Mouse (Mus musculus) 416B (cell line): ENCODE data around the gene Ambra1.
A peak's percentile ranks its signal among the peaks of the same experiment; 100 is the strongest.

Experiments used
- DNase-seq: peaks from one replicate; pipeline ENCODE4 v3.0.0; 2011; ENCODE audit warnings: low read depth

The Ambra1 gene

GRCm38 (mm10) chr2:91934826-91935525 is 205.0 kb downstream of the Ambra1 start:
- DNase-seq, result no peak

- no peak for DNase-seq
Measured at GRCm38 (mm10) chr2:91936154-91936553, 206.2 kb downstream of the Ambra1 start.

GRCm38 (mm10) chr2:91939303-91939935 is 209.5 kb downstream of the Ambra1 start:
- no peak for DNase-seq

- peak; percentile 46 for DNase-seq
Measured at GRCm38 (mm10) chr2:91942356-91942755, 212.4 kb downstream of the Ambra1 start.

- peak; percentile 80 for DNase-seq
Measured at GRCm38 (mm10) chr2:91944170-91944950, 214.4 kb downstream of the Ambra1 start.

- DNase-seq, result no peak
Measured at GRCm38 (mm10) chr2:91945483-91945882, 215.5 kb downstream of the Ambra1 start, which contains the start of gene Gm9821. TSS of gene Gm9821 (plus strand) at chr2:91945703.

- DNase-seq, result no peak
Measured at GRCm38 (mm10) chr2:91946836-91947235, 216.9 kb downstream of the Ambra1 start.

- DNase-seq, result peak; percentile 94
Measured at GRCm38 (mm10) chr2:91947397-91948150, 217.6 kb downstream of the Ambra1 start.

GRCm38 (mm10) chr2:91948151-91948509 is 218.2 kb downstream of the Ambra1 start:
- peak; percentile 83 for DNase-seq

GRCm38 (mm10) chr2:91948792-91949241 is 218.9 kb downstream of the Ambra1 start:
- peak; percentile 92 for DNase-seq

- peak; percentile 70 for DNase-seq
Measured at GRCm38 (mm10) chr2:91949411-91950274, 219.7 kb downstream of the Ambra1 start.

- DNase-seq, result peak; percentile 92
Measured at GRCm38 (mm10) chr2:91950275-91951085, 220.5 kb downstream of the Ambra1 start.

GRCm38 (mm10) chr2:91953825-91954224 is 223.9 kb downstream of the Ambra1 start:
- DNase-seq, result no peak

- no peak for DNase-seq
Measured at GRCm38 (mm10) chr2:91955121-91955591, 225.2 kb downstream of the Ambra1 start.

GRCm38 (mm10) chr2:91955875-91956274 is 225.9 kb downstream of the Ambra1 start:
- DNase-seq, result no peak

GRCm38 (mm10) chr2:91957096-91957495 is 227.2 kb downstream of the Ambra1 start:
- DNase-seq, result peak; percentile 49

GRCm38 (mm10) chr2:91958049-91958448 is 228.1 kb downstream of the Ambra1 start:
- no peak for DNase-seq

GRCm38 (mm10) chr2:91958701-91959457 is 228.9 kb downstream of the Ambra1 start:
- DNase-seq, result peak; percentile 51
